Mouse (Mus musculus) heart, postnatal 0 days (tissue): Measurements from ENCODE around the gene Il1rapl2.

Experiments
- CTCF ChIP-seq: IDR thresholded peaks from 2 replicates; pipeline ENCODE4 v1.5.1; 2016; ENCODE audit warnings: antibody characterized with exemption, control low read depth, low read depth
- EP300 ChIP-seq: IDR thresholded peaks from 2 replicates; pipeline ENCODE4 v1.6.1; 2016; ENCODE audit warnings: antibody characterized with exemption, low read depth

- no peak for TF ChIP-seq CTCF
- TF ChIP-seq EP300 = no peak
Measured at GRCm38 (mm10) chrX:138500510-138500909, 930.1 kb downstream of the Il1rapl2 start.
